Mouse (Mus musculus): ENCODE results near the gene Gps1.
"Not testable (repeated sequence)": the region's sequence is repeated elsewhere in the genome, so short reads cannot be mapped to it uniquely, and the experiment has no call there.

Gps1 gene

DNA sequence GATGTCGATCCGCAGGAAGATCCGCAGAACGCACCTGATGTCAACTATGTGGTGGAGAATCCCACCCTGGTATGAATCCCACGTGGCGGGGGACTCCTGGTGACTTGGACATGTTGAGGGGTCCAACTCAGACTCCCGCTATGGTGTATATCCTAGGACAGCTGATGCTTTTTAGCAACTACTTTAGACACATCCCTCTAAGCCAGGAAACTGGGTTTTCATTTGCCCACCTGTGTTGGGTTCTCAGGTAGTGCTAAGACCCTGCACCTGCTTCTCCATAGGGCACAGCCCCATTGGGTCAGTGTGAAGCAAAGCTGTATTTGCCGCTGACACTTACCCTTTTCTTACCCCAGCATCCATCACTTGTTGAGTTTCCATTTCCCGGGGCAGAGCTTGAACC lies 1.1 kb downstream of the Gps1 start:
- DNase-seq (ENCODE audit: low read depth, low spot score) = no peak

- not testable (repeated sequence) for DNase-seq (ENCODE audit: low read depth, low spot score)
These were observed 4.4 kb downstream of the Gps1 start for GRCm38 (mm10) chr11:120788460-120788859.

DNA sequence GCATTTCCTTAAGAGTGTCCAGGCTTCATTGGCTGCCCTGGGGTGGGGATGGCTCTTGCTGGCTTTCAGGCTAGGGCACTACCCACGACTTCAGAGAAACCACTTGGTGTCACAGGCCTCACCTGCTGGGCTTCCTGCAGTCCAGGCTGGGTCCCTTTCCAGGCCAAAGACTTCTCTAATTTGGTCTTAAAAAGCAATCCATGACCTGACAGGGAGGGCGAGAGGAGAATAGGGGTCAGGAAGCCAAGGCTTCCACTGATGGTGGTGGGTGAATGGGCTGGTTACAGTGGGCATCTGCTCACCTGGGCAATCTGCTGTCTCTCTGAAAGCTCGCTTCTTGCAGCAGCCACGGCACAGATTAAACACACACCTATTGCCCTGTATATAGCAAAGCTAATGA lies 5.3 kb downstream of the Gps1 start:
- no peak for DNase-seq (ENCODE audit: low read depth, low spot score)

GRCm38 (mm10) chr11:120789810-120790209 lies 5.7 kb downstream of the Gps1 start:
- no peak for DNase-seq (ENCODE audit: low read depth, low spot score)

DNA sequence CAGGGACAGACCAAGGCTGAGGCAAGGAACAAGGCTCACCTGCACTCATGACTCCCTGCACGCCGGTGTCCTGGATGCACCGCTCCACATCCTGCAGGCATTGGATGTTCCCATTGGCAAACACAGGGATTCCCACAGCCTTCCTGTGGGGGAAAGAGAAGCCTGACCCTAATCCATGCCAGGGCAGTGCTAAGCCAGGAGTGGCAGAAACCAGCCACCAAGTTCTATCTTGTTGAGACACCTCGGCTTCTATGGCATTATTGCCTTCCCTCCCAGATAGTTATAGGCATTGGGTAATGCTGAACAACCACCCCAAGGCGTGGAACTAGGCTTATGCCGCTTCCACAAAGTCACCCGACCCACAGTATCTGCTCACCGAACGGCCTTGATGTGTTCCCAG lies 8.6 kb downstream of the Gps1 start:
- no peak for DNase-seq (ENCODE audit: low read depth, low spot score)

GRCm38 (mm10) chr11:120795756-120796613 lies 11.9 kb downstream of the Gps1 start, which contains the start of gene Dus1l:
Gene Dus1l, minus strand, starts transcription at chr11:120796403.
- DNase-seq (ENCODE audit: low read depth, low spot score) = peak; percentile 98

- no peak for DNase-seq (ENCODE audit: low read depth, low spot score)
These were observed 12.5 kb downstream of the Gps1 start for GRCm38 (mm10) chr11:120796614-120796946.

- no peak for DNase-seq (ENCODE audit: low read depth, low spot score)
These were observed 14.2 kb downstream of the Gps1 start for GRCm38 (mm10) chr11:120798244-120798643.

DNA sequence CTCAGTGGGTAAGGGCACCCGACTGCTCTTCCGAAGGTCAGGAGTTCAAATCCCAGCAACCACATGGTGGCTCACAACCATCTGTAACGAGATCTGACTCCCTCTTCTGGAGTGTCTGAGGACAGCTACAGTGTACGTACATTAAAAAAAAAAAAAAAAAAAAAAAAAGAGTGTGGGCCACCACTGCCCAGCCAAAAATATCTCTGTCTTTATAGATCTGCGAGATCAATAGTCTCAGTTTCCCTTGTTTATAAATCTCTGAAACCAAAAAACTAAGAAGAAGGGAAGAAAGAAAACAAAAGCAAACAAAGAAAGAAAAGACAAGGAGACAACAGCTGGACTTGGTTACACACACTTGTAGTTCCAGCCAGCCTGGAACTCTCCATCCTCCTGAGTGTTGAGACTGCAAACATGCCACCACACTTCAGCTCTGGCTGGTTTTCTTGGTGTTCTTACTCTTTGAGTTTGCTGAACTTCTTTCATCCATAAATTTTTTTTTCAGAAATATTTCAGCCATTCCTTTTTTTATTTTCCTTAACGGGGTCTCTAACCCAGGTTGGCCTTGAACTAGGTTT lies 15.3 kb downstream of the Gps1 start:
- no peak for DNase-seq (ENCODE audit: low read depth, low spot score)

DNA sequence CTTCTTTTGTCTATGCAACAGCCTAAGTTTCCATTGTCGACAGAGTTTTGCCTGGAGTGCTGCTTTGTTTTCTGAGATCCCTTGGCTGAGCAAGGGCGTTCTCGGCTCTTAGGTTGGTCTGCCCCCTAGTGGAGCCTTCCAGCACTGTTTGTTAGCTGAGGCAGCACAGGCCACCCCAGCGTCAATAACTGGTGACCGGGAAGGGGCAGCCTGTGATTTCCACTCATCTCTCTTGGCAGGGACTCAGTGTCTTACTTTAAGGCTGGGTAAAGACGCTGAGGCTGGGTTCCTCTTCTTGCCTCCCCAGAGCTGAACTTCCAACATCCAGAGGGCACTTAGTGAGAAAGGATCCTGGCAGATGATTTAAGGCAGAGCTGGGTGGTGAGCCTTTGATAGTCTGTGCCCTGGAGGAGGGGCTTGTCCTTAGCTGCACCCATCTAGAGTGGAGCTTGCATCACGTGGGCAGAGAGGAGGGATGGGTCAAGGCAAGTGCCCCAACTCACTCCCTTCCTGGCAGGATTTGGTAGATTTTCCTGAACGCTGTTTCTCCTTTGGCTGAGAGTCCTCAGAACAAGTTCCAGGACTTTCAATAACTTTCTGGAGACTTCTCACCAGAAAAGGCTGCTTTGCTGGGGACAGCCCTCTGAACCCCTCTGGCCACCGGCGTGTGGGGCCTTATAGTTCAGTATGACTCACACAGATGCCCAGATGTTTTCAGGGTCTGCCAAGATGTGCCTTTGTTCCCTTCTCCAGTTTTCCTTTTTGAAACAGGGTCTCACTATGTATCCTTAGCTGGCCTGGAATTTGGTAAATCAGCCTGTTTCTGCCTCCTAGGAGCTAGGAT lies 16.2 kb downstream of the Gps1 start:
- peak; percentile 96 for DNase-seq (ENCODE audit: low read depth, low spot score)

- DNase-seq (ENCODE audit: low read depth, low spot score) = no peak
These were observed 20.2 kb downstream of the Gps1 start for GRCm38 (mm10) chr11:120804274-120804673.

DNA sequence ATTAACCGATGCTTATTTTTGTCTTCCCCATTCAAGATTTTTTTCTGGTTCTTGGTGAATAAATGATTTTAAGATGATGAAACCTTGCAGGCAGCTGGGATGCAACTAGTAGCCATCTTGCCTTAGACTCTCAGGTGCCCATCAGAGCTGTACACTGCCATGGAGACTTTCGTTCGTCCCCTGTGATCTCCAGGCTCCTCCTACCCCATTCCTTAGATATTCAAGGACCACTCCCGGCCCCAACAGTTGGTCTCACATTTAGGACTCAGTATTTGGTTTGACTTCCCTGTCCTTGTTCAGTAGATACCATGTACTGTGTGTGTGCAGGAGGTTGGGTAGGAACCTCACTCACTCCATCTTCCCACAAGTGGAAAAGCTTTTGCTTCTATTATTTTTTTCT lies 20.7 kb downstream of the Gps1 start:
- DNase-seq (ENCODE audit: low read depth, low spot score) = peak; percentile 63

- peak; percentile 86 for DNase-seq (ENCODE audit: low read depth, low spot score)
These were observed 21.6 kb downstream of the Gps1 start for GRCm38 (mm10) chr11:120805375-120806298.

- no peak for DNase-seq (ENCODE audit: low read depth, low spot score)
These were observed 23.9 kb downstream of the Gps1 start for GRCm38 (mm10) chr11:120808010-120808409.

GRCm38 (mm10) chr11:120812068-120812467 lies 28.0 kb downstream of the Gps1 start:
- DNase-seq (ENCODE audit: low read depth, low spot score) = no peak

DNA sequence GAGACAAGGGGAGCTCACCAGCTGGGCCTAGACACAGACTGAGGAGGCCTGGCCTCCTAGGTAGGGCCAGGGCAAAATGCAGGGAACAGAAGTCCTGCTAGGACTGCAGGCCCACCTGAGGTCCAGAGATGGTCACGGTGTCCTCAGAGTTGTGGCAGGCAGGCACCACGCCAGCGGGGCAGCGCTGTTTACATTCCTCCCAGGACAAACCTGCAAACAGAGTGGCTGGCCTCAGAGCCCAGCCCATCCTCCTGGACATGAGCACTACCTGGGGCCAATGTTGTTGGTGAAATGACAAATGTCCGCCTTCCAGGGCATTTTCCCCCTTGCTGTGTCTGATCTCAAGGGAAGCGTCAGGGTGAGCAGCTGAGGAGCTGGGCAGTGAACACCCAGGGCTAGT lies 33.3 kb downstream of the Gps1 start:
- DNase-seq (ENCODE audit: low read depth, low spot score) = no peak

DNA sequence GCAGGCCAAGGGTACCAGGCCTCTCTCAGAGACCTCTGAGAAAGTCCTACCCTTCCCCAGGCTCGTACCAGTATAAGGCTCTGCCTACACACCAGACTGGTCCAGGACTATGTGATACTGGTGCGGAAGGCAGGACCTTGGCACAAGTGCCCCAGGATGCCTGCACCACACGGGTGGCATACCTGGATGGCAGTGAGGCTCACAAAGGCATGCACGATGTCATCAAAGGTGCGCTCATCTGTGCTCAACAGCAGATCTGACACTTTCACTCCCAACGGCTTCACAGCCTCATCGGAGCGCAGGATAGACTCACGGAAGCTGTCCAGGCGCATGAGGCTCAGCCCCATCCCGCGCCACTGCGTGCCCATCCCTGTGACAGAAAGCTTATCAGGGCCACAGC lies 34.2 kb downstream of the Gps1 start:
- no peak for DNase-seq (ENCODE audit: low read depth, low spot score)

DNA sequence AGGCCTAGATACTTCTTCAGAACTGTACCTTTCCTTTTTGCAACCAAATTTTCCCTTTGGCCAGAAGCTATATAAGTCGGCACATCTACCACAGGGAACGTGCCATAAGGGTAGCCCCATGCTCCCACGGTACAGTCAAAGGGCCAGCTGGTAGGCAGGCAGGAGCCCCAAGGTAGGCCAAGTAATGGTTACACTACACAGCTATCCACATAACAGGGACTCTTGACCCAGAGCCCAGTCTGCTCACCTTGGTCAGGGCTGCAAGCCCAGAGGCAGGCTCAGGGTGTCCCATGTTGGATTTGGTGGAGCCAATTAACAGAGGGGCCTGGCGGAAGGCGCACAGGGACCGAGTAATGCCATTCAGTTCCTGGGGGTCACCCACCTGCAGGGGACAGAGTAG lies 35.5 kb downstream of the Gps1 start:
- no peak for DNase-seq (ENCODE audit: low read depth, low spot score)

GRCm38 (mm10) chr11:120820546-120820945 lies 36.5 kb downstream of the Gps1 start:
- peak; percentile 8 for DNase-seq (ENCODE audit: low read depth, low spot score)

DNA sequence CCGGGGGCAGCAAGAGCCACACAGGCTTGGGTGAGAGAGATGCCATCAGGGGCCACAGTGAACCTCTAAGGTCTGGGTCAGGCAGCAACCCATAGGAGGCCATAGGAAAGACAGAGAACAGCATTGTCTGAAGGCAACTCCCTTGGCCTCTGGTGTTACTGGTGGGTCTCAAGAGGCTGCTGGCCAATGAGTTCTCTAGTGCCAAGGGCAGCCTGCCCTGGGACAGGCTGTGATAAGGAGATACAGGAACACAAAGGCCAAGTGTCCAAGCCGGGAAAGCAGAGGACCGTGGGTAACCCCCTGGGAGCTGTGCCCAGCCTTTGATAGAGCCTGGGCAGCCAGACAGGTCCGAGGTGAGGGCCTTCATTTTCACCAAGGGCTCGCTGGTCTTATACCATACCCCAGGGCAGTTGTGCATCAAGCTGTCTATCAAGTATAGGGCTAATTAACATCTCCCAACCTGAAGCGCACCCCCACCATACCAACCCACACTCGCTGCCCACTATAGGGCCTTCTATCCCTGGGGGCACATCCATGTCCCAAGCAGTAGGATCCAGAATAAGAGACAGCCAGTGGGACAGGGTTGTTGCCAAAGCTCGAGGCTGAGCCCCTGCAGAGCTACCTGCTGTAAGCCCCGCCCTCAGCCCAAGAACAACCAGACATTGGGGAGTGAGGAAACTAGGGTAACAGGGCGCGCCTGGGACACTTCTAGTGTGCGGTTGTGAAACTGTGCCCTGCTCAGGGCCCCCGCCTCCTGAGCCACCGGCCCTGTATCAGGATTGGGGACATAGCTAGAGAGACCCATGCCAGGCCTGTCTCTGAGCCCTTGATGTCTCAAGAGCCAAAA lies 37.2 kb downstream of the Gps1 start:
- DNase-seq (ENCODE audit: low read depth, low spot score) = peak; percentile 15
